Mouse (Mus musculus) adrenal gland, adult 10 weeks (tissue): Measurements from ENCODE around the gene Vmn1r173. TPM values are rescaled to one million over a fixed set of nuclear protein-coding genes. Genes with fewer than 3 reads are reported as not detected.

Source experiments
- polyA plus RNA-seq: library from polyadenylated mRNA; stranded (reverse); fragments of 350-450 nt; fragmentation: Illumina TruSeq; extraction: RNeasy Lipid Tissue Mini Kit (QIAGEN cat#74804); gene quantifications from one replicate; pipeline ENCODE4 v1.2.3, GENCODE M21; 2014; ENCODE audit warnings: low read depth, low replicate concordance

Vmn1r173 gene
- polyA plus RNA-seq, result not detected

DNA sequence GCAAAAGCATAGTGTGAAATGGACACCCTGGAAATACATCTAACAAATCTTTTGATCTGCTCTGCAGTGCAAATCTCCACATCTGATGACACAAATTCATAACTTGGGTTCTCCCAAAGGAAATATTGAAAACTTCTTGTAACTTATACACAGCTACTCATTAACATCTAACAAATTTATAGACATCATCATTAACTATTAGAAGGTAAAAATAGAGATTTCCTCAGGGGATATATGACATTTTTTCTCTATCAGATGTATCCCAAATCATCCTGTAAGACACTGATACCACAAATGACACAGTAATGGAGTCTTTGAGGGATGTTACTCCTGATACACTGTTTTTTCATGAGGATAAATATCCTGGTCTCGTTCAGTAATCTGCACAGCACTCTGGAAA, at the start of gene Vmn1r173:
Vmn1r173 (plus strand) TSS at position 301 of the 400 bp plus-strand sequence.

DNA sequence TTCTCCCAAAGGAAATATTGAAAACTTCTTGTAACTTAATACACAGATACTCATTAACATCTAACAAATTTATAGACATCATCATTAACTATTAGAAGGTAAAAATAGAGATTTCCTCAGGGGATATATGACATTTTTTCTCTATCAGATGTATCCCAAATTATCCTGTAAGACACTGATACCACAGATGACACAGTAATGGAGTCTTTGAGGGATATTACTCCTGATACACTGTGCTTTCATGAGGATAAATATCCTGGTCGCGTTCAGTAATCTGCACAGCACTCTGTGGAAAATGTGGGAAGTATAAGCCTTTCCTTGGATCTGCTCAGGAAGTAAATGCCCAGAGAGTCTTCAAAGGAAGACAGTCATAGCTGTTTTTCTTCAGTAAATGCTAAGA, 42.5 kb upstream of the Vmn1r173 start, which contains the start of gene Vmn1r172:
Vmn1r172 (plus strand) TSS at position 301 of the 400 bp plus-strand sequence.

DNA sequence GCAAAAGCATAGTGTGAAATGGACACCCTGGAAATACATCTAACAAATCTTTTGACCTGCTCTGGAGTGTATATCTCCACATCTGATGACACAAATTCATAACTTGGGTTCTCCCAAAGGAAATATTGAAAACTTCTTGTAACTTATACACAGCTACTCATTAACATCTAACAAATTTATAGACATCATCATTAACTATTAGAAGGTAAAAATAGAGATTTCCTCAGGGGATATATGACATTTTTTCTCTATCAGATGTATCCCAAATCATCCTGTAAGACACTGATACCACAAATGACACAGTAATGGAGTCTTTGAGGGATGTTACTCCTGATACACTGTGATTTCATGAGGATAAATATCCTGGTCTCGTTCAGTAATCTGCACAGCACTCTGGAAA, 51.5 kb downstream of the Vmn1r173 start, which contains the start of gene Vmn1r174:
Vmn1r174 (plus strand) TSS at position 301 of the 400 bp plus-strand sequence.

Other genes with a start within 250 kb of the Vmn1r173 start
- gene Vmn1r167, start 193.5 kb upstream of the Vmn1r173 start, polyA plus RNA-seq, result not detected
- gene Vmn1r168, start 161.0 kb upstream of the Vmn1r173 start, polyA plus RNA-seq, result not detected
- gene Vmn1r169, start 125.2 kb upstream of the Vmn1r173 start, polyA plus RNA-seq, result not detected
- gene Vmn1r170, start 94.5 kb upstream of the Vmn1r173 start, polyA plus RNA-seq, result not detected
- not detected for gene Vmn1r171, start 70.0 kb upstream of the Vmn1r173 start, polyA plus RNA-seq
- not detected for gene Vmn1r172, start 42.4 kb upstream of the Vmn1r173 start, polyA plus RNA-seq
- not detected for gene Vmn1r174, start 51.6 kb downstream of the Vmn1r173 start, polyA plus RNA-seq
- not detected for gene Vmn1r175, start 109.9 kb downstream of the Vmn1r173 start, polyA plus RNA-seq
- not detected for gene Vmn1r176, start 136.7 kb downstream of the Vmn1r173 start, polyA plus RNA-seq
- gene Vmn1r177, start 165.7 kb downstream of the Vmn1r173 start, polyA plus RNA-seq, result not detected
- gene Vmn1r178, start 191.3 kb downstream of the Vmn1r173 start, polyA plus RNA-seq, result not detected
- gene Vmn1r179, start 226.3 kb downstream of the Vmn1r173 start, polyA plus RNA-seq, result not detected
- not detected for gene Vmn1r180, start 249.9 kb downstream of the Vmn1r173 start, polyA plus RNA-seq